9 mouse cellular contexts compared by ENCODE assay signal in genomic region chr3:42214624-42215276, GRCm38 (mm10).
DNase-seq lines count a peak whose midpoint lies in the region; ATAC-seq and TF ChIP-seq lines count a peak whose summit lies in the region.
"Had no signal": no experiment of that assay in that cellular context is flagged by ENCODE, and none has a peak within 500 bp of the region (broad histone marks: within the 10 kb centered on the region; RNA-seq: fewer than 3 reads in every experiment).

No protein-coding gene starts in this region.

- DNase-seq in MEL (ENCODE audit: low read depth, low spot score) (no peak), adipocyte (ENCODE audit: low spot score) (peak; percentile 7), MN1 (ENCODE audit: low spot score) (no peak)
- peak; percentile 32 for DNase-seq in limb, embryonic 10.5 days (ENCODE audit: low spot score)
- no peak for DNase-seq in gastrocnemius, postnatal 25 days
- DNase-seq: cerebellum, postnatal 36 days had no signal

- no peak for TF ChIP-seq RAD21 in MEL (IDR thresholded peaks at IDR 0.05; ENCODE audit: low read depth, low read length)

- 46% methylated on average over 10 of the region's 10 CpGs for WGBS in hindbrain, embryonic 12.5 days
- 57% methylated on average over 10 of the region's 10 CpGs for WGBS in limb, embryonic 10.5 days
- 54% methylated on average over 10 of the region's 10 CpGs for WGBS in heart, embryonic 11.5 days (ENCODE audit: insufficient replicate concordance)

- H3K4me2 ChIP-seq in hindbrain, embryonic 12.5 days (replicated peaks) = no peak overlapping the region
- H3K4me2 ChIP-seq in heart, embryonic 11.5 days = no peak overlapping the region
- H3K4me2 ChIP-seq: liver, embryonic 11.5 days had no signal

- H3K4me1 ChIP-seq in MEL (ENCODE audit: control insufficient read depth in 1 of 2, insufficient read depth in 2 of 2, low read length in 2 of 2) = no peaks in the 10 kb centered on the region
- H3K4me1 ChIP-seq in hindbrain, embryonic 12.5 days = 0 out of 2 replicates have a peak, but pooled peaks cover 3% of the 10 kb centered on the region
- peaks cover 8% of the 10 kb centered on the region for H3K4me1 ChIP-seq in limb, embryonic 10.5 days
- no peaks in the 10 kb centered on the region for H3K4me1 ChIP-seq in heart, embryonic 11.5 days (ENCODE audit: control insufficient read depth, insufficient read depth, low read length)

- TF ChIP-seq CTCF in MEL (IDR thresholded peaks at IDR 0.05 in 2 of 3, conservative IDR thresholded peaks at IDR 0.05 in 1 of 3; ENCODE audit: control insufficient read depth in 1 of 3, insufficient read depth in 1 of 3, low read depth in 2 of 3, low read length in 3 of 3, poor library complexity in 1 of 3, severe bottlenecking in 1 of 3) = no peak

- no peaks in the 10 kb centered on the region for H3K36me3 ChIP-seq in MEL (ENCODE audit: control insufficient read depth in 1 of 2, insufficient read depth in 2 of 2, low read length in 2 of 2)
- H3K36me3 ChIP-seq in hindbrain, embryonic 12.5 days = no peaks in the 10 kb centered on the region
- no peaks in the 10 kb centered on the region for H3K36me3 ChIP-seq in limb, embryonic 10.5 days
- no peaks in the 10 kb centered on the region for H3K36me3 ChIP-seq in heart, embryonic 11.5 days (ENCODE audit: control insufficient read depth, insufficient read depth, low read length)

- no peak overlapping the region for H3K27ac ChIP-seq in MEL (ENCODE audit: control insufficient read depth, low read depth, low read length)
- no peak overlapping the region for H3K27ac ChIP-seq in hindbrain, embryonic 12.5 days
- H3K27ac ChIP-seq in limb, embryonic 10.5 days = no peak overlapping the region
- H3K27ac ChIP-seq in heart, embryonic 11.5 days (ENCODE audit: low read depth, low read length) = no peak overlapping the region

- no peaks in the 10 kb centered on the region for H3K79me2 ChIP-seq in MEL (ENCODE audit: control insufficient read depth, insufficient read depth, low read length, poor library complexity)

- no peaks in the 10 kb centered on the region for H3K9me3 ChIP-seq in MEL (replicated peaks; ENCODE audit: insufficient read depth, low read length)
- no peaks in the 10 kb centered on the region for H3K9me3 ChIP-seq in hindbrain, embryonic 12.5 days (replicated peaks)
- no peaks in the 10 kb centered on the region for H3K9me3 ChIP-seq in limb, embryonic 10.5 days (replicated peaks)
- no peaks in the 10 kb centered on the region for H3K9me3 ChIP-seq in heart, embryonic 11.5 days (replicated peaks; ENCODE audit: control insufficient read depth, low read length)

- H3K27me3 ChIP-seq in MEL (ENCODE audit: control insufficient read depth in 1 of 2, insufficient read depth in 2 of 2, low read length in 2 of 2) = no peaks in the 10 kb centered on the region
- no peaks in the 10 kb centered on the region for H3K27me3 ChIP-seq in hindbrain, embryonic 12.5 days
- no peaks in the 10 kb centered on the region for H3K27me3 ChIP-seq in limb, embryonic 10.5 days (ENCODE audit: low read depth, poor library complexity, severe bottlenecking)
- H3K27me3 ChIP-seq in heart, embryonic 11.5 days (ENCODE audit: control insufficient read depth, insufficient read depth, low read length) = no peaks in the 10 kb centered on the region

- no peak overlapping the region for H3K4me3 ChIP-seq in MEL (ENCODE audit: control insufficient read depth in 1 of 2, insufficient read depth in 1 of 2, low read depth in 2 of 2, low read length in 2 of 2)
- H3K4me3 ChIP-seq in hindbrain, embryonic 12.5 days = no peak overlapping the region
- no peak overlapping the region for H3K4me3 ChIP-seq in limb, embryonic 10.5 days
- H3K4me3 ChIP-seq in heart, embryonic 11.5 days (ENCODE audit: low read depth, low read length) = no peak overlapping the region

- TF ChIP-seq EP300 in MEL (IDR thresholded peaks at IDR 0.05; ENCODE audit: low read depth in 1 of 2, low read length in 2 of 2) = no peak

- peak; percentile 43; the same call in 1 of the 2 replicates for ATAC-seq in hindbrain, embryonic 12.5 days (ENCODE audit: low FRiP score)
- ATAC-seq in heart, embryonic 11.5 days (replicated peaks; ENCODE audit: insufficient number of reproducible peaks, low FRiP score, low TSS enrichment) = no peak

- no peak overlapping the region for H3K9ac ChIP-seq in MEL (ENCODE audit: control insufficient read depth, low read depth, low read length, poor library complexity, severe bottlenecking)
- no peak overlapping the region for H3K9ac ChIP-seq in hindbrain, embryonic 12.5 days
- no peak overlapping the region for H3K9ac ChIP-seq in heart, embryonic 11.5 days (ENCODE audit: low read depth, low read length)

- no peak for TF ChIP-seq POLR2A in MEL (IDR thresholded peaks at IDR 0.05; ENCODE audit: control insufficient read depth in 1 of 2, insufficient read depth in 1 of 2, low read depth in 1 of 2, low read length in 2 of 2, poor library complexity in 1 of 2)

TF ChIP-seq in MEL, 35 proteins besides CTCF, POLR2A, EP300 and RAD21:
- TF ChIP-seq USF1 (IDR thresholded peaks at IDR 0.05; ENCODE audit: low read depth, low read length) = peak; percentile 28; the same call in 1 of the 2 replicates
- no peak for TF ChIP-seq TAL1 (IDR thresholded peaks at IDR 0.05; ENCODE audit: low read length)
TF ChIP-seq in MEL: peak in this region for 1.

Comparison
In these comparisons a context has a peak if more than half of its experiments do, and no peak if none do; other contexts are left out.
1. DNase-seq: peak in adipocyte (single experiment) and limb, embryonic 10.5 days (single experiment); none in MEL (single experiment), gastrocnemius, postnatal 25 days (single experiment) and MN1 (single experiment).